Mouse (Mus musculus) yolk sac, embryonic 10.5 days (tissue): ENCODE measurements around the gene Jdp2.

ENCODE experiments used
- DNase-seq: peaks from one replicate; pipeline ENCODE4 v3.0.0-alpha.2; 2017; ENCODE audit warnings: low spot score

Jdp2 gene

DNA sequence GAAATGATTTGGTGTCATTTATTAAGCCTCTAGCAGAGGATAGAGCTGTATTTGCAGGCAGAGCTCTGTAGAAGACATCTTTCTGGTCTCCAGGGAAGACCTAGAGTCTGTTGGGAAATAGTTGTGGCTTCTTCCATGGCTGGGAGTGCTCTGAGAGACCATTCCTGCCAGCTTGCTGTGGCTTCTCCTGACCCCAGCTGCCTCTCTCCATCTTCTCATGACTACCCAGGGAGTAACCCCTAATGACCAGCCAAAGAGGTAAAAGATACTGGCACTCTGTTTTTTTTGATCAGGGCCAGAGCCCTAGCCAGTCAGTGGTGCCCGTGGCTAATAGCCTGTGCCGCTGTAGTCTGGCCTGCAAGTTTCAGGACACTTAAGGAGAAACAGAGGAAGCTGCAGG, 3.3 kb downstream of the Jdp2 start:
- no peak for DNase-seq

DNA sequence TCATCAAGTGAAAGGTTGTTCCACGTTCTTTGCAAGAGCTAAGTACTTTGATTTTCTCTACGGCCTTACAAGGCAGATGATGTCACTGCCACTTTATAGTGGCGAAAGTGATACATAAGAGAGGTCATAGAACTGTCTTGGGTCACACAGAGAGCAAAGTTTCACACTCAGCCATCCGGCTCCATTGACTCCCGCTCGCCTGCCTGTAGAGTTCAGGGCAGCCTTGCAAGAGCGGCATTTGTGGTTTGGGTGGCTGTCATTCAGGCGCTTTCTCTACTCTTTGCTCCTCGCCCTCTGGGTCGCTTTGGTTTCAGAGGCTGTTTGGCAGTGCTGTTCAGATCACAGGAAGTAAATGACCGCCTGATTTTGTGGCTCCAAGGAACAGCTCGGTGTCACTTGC, 4.0 kb downstream of the Jdp2 start:
- DNase-seq: no peak

DNA sequence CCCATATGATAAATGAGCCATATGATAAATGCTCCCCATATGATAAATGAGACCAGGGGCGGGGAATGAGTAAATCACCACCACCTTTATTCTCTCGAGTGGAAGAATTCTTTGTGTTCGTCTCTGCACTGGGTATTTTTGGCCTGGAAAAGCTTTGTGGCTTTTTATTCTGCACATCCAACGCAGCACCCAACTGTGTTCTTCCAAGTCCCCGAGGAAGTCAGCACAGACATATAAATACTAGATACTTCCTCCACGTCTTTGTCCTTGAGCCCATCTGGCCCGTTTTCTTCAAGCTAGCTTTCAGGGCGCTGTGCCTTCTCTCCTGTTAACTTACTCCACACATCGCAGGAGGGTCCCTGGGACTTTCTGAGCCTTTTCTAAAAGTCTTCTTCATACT, 4.9 kb downstream of the Jdp2 start:
- no peak for DNase-seq

DNA sequence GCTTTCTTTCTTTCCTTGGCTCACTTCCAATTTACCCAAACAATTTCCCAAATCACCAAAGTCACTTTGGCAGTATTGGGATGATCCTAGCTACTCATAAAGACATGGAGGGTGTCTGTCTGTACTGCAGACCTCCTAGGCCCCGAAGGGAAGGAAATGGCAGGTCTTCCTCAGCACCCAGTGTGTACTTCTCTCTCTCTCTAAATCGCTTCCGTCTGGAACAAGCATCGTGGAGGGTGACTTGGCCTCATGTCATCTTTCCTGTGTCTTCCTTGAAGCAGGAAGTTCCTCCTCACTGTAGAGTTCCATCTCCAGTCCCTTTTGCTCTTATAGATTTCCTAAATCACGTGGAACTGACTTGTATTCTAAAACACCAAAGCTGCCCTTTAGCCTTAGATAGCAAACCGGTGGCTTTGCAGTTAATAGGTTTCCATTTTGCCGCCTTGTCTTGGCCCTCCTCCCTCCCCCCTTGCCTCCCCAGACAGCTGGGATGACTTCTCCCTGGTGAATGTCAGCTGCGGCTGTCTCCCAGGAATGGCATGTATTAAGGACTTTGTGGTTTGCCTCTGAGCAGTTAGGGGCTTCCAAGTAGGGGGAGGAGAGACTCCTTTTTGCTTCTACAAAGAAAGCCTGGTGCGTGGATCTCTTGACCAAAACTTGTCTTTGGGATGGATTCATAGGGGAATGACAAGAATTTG, 5.6 kb downstream of the Jdp2 start:
- DNase-seq: peak; percentile 45

DNA sequence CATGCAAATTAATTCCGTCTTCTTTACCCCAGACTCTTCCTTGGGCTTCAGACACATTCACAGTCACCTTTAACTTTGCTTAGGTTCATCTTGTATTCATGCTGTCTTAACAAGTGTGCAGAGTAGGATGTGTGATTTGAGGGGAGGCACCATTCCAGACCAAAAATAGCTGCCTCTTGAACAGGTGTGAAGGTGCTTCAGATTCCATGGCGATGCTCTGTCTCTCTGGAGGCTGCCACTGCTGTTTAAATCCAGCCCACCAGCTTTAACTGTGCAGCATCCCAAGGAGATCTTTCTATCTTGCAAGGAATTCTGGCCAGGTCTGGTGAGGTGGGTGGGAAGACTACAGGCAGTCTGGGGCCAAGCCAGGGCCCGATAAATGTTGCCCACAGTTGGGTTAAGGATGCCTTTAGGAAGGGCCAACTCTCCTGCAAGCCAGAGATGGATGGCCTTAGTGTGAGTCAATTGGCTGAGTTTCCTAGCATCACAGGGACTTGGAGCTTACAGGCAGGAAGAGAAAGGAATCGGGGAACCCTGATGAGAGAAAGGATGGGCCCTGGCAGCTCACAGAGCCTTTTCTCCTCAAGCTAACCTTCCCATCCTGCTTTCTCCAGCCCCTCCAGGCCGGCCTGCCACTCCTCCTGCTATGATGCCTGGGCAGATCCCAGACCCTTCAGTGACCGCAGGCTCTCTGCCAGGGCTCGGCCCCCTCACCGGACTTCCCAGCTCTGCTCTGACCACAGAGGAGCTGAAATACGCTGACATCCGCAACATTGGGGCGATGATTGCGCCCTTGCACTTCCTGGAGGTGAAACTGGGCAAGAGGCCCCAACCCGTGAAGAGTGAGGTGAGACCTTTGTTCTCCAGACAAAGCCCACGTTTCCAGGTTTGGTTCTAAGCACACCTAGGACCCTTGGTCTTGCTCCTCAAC, 9.0 kb downstream of the Jdp2 start:
- no peak for DNase-seq

DNA sequence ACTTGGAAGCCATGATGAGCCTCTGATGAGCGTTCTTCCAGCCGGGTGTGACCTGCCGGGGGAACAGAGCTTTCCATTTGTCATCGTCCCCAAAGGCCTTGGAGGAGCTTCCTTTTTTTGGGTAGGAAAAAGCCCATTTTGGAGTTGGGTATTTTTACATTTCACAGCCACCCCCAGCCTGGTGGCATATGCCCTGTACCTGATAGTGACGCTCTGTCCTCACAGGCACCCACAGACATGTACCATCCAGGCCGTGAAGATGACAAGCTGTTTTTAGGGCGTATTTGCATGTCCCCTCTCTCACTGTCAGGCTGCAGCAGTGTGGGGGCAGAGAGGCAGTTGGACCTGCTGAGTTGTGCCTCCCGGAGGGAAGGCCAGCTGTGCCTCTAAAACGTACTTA, 11.3 kb downstream of the Jdp2 start:
- no peak for DNase-seq

DNA sequence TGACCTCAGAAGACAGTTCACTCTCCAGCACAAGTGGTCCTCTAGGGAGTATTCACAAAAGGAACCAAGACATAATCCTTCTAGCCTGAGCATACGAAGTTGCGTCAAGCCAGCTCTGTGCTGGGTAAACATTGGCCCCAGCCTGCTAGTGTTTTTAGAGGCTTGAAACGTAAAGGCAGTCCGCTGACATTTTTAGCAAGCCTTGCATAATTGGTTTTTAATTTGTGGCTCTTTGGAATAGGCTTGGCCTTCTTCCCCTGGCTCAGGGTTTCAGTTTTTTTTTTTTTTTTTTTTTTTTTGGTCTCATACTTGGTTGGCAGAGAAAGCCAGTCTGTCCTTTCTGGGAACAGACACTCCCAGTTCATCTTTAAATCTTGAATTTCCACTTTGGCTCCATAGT, 15.3 kb downstream of the Jdp2 start:
- no peak for DNase-seq

DNA sequence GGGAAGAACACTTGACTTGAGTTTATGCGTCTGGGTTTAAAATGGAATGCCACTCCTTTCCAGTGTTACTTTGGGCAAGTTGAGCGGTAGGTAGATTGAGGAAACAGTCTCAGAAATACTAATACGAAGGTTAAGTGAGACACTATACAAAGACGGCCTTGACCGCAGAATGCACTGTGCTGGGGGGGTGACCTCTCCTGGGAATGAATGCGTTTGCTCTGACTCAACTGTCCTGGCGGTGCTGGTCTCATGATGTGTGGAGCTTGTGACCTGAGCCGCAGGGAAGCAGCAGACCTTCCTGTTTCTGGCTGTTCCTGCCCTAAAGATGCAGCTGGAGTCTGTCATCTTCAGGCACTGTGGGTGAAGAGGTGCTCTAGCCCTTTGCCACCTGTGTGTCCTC, 16.7 kb downstream of the Jdp2 start:
- DNase-seq: no peak

DNA sequence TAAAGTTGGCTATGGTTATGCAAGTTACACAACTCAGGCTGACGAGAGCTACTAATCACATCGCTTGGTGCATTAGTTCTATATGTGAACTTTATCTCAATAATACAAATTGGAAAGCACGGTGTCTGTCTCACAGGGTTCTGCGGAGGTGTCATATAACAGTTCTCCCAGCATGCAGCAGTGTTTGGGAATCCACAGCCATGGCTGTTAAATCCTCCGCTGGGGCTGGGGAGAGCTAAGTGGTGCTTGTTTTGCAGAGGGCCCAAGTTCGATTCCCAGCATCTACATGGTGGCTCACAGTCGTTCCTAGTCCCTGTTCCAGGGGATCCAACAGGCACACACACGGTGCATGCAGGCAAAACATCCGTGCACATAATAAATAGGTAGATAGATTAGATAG, 19.1 kb downstream of the Jdp2 start:
- no peak for DNase-seq

DNA sequence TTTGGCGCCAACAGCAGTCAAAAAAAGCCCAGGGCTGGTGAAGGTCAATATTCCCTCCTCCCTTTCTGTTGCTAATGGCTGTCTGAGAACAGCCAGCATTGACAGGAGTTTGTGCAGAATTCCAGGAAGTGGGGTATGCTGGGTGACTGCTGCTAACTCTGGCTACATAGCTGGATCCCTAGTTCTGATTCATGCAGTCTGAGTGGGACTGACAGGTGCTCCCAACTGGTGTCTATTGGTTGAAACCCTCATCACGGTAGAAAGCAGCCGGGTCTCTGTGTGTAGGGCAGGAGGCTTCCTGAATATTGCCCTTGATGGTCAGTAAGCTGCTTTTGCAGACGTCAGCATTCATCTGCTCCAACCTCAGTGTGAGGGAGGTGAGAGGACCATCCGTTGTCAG, 19.6 kb downstream of the Jdp2 start:
- DNase-seq: no peak

DNA sequence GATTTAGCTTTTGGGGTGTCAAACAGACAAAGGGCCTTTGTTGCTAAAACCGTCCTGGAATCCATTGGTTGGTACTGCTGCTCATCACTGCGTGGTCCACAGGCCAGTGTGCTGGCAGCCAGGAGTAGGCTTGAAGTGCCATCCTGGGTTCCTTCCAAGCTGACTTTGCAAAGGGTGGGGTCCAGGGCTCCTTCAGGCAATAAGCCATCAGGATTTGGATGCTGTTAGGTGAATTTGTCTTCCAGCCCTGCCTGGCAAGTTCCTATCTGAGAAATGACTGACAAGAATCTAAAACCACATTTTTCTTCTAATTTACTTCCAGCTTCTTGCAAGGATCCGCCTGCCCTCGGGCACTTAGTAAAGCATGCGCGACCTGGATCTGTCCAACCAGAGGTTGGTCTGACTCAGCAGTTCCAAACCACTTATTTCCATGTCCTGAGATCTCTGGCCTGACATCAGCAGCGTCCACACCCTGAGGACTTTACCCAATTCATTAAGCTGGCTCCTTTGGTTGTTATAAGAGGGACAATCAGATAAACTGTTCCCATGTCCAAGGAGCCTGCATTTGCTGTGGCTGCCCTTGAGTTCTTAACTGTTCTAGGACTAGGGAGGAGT, 20.6 kb downstream of the Jdp2 start:
- no peak for DNase-seq

DNA sequence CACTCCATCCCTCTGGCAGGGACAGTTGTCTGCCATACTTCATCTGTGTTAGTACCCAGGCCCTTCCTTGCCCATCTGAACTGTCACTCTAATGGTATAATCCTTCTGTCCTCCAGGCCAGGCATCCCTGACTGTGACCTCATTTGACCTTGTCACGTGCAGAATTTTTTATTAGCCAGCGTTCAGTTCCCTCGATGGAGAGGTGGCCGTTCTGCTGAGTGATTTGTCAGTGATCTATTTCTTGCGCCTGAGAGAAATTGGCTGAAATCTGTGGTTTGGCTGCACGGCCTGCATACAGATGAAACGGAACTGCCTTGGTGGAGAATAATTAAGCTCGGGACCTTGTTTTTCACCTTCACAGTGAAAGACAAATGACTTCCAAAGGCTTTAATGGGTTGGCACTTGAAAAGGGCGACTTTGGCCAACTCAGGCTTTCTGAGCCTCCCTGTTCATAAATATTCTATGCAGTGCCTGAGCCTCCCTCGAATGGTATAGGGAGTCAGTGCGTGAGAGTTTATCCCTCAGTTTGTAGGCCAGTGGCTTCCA, 21.1 kb downstream of the Jdp2 start:
- no peak for DNase-seq

DNA sequence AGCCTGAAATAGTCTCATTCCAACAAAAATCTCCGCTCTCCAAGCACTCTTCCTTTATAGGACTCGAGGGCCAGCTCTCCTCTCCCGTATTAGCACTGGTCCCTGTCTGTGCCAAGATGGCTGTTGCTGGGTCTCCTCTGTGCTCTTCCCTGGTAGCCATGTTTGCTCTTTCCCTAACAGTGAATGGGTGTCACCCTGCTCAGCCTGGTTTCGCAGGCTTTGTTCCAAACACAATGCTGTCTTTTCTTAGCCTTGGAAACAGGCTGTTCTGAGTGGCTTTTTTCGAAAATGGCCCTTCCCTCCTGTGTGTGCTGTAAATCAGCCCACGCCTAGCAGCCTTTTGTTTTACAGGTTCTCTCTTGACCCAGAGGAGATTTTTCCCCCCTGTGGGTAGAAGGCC, 22.2 kb downstream of the Jdp2 start:
- no peak for DNase-seq

DNA sequence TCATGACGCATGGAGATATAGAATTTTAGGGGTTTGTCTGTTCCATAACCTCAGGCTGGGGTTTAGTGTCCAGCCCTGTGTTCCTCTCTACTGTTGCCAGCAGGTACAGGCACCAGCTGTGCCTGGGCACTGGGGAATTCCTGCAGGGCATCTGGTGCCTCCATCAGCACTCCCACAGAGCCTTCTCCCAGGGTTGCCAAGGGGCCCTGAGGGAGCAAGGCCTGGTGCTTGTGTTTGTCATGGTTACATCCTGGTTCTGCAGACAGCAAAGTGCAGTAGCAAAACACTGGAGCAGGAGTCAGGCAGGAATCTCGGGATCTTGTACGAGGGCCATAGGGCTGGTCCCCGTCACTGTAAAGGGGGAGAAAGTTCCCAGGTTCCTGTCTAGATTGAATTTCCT, 22.8 kb downstream of the Jdp2 start:
- DNase-seq: no peak

DNA sequence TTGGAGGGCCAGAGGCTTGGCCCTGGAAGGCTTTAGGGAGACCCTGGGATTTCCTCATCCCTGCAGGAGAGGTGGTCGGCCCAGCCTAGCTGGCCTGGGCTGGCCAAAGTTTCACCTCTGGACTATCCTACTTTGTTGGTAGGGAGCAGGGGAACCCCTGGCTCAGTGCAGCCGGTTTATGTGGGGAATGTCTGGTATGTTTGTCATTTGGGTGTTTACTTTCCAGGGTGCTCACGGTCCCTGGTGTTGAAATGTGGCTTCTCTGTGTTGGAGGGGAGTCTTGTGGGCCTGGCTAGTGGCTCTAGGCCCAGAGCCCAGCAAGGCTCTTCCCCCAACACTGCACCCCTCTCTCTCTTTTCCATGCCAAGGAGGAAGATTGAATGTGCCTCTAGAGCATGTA, 24.9 kb downstream of the Jdp2 start:
- DNase-seq: peak; percentile 79

DNA sequence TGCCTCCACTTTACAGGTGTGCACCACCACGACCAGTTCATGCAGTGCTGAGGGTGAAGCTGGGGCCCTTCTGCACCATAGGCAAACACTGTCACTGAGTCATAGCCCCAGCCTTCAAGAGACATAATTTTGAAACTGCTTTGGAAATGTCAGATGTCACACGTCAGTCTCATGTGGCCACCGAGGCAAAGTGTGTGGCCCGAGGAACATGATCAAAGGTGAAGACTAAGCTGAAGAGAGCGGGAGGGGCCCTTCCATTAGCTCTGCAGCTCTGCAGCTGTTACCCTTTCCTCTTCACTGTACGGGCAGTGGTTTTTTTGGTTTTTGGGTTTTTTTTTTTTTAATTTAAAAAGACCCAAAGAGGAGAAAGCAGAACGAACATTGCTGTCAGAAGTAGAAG, 25.8 kb downstream of the Jdp2 start:
- DNase-seq: peak; percentile 54

DNA sequence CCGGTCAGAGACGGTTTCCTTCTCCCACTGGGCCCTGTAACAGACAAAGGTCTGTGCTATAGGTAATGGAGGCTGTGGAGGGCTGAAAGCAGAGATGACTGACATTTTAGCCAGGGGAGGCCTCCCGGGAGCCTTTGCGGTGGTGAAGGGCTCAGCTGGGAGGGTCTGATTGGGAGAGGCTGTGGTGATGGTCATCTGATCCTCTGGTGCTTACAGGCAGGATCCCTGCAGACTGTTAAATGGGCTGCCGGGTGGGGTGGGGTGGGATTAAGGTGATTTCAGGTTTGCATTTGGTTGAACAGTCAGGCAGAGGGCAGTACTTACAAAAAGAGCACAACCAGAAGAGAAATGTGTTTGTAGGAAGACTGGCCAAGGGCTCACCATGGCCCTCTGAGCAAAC, 27.0 kb downstream of the Jdp2 start:
- no peak for DNase-seq

DNA sequence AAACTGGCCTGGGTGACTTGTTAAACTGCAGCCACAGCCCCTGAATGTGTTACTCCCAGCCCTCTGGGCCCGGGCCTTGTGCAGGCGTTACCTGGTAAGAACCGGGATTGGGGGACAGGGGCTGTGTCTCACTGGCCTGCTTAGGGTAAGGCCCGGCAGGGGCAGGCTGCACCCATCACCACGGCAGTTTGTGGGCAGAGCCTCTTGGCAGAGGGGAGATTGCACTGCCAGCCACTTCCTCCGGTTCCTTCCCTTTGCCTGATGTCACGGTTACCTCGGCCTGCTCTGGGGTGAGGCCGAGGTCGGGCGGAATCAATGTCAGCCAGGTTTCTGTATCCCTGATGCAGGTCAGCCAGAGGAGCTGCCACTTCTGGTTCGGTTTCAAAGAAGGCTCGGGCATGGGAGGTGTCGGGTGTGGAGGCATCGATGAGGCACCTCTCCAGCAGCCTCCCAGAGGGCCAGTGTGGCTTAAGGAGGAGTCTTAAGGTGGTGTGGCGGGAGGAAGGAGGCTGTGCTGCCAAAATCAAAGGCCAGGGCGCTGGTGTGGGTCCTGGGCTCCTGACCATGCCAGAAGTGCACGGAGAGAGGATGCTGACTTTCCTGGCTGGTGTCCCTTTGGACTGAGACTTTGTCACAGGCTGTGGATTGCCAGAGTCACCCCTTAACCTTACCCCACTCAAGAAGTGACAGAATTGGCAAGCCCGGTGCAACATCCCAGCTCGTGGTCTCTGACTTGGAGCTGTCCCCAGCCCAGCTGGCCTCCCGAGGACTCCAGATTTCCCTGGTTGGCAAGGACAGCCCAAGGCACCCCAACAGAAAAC, 31.0 kb downstream of the Jdp2 start:
- DNase-seq: no peak

DNA sequence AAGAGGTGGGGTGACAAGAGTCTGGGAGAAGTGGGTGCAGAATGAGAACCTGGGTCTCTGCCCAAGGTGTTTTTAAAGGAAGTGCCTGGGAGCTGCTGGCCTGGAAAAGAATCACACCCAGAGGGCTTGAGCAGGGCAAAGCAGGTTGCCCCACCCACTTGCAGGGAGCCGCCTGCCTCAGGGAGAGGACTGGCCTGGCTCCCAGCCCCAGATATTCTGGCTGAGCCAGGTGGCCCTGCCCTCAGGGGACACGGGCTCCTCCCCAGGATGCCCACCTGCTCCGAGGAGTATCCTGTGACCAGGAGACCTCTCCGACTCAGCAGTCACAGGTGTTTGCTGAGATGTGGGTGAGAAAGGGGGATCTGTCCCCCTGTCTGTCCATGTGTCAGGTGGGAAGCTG, 32.4 kb downstream of the Jdp2 start:
- no peak for DNase-seq

DNA sequence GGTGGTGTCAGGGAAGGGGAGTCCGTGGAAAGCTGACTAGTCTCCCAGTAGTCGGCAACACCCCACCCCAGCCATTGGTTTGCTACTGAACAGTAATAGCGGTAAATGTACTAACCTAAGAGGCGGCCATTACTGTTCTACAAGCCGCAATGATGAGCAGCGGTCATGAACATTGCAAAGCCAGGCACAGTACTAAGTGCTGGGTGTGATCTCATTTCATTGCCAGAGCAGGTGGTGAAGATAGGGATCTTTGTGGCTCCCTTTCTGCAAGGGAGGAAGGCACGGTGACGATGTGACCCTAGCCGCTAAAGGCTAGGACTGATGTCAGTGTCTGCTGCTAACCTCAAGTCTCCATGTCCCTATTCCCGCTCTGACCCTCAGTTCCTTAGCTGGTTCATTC, 33.5 kb downstream of the Jdp2 start:
- DNase-seq: no peak

DNA sequence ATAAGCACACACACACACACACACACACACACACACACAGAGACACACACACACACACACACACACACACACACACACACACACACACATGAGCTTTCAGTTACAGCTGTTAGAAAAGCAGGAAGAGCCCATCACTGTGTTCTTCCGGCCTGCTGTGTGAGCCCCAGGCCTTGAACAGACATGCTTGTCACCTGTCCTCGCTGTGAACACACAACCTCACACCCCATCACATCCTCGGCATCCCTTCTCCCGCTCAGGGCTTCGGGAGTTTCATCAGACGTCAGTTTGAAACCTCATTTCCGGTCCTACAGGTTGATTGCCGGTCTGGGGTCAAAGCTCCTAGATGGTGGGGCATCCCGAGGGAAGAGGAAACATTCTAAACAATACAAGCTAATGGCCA, 39.1 kb downstream of the Jdp2 start:
- no peak for DNase-seq
